Mouse (Mus musculus) lung, postnatal 25 days (tissue): ENCODE data around the gene Nwd1.

Experiments
- DNase-seq: peaks from one replicate; pipeline ENCODE4 v3.0.0; 2022; ENCODE audit warnings: low spot score

The Nwd1 gene

DNA sequence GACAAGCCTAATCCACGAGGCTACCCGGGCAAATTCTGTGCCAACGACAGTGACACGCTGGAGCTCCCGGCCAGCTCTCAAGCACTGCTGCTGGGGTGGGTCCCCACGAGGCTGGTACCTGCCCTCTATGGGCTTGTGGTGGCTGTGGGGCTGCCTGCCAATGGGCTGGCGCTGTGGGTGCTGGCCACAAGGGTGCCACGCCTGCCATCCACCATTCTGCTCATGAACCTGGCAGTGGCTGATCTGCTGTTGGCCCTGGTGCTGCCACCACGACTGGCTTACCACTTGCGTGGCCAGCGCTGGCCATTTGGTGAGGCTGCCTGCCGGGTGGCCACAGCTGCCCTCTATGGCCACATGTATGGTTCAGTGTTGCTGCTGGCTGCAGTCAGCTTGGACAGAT, 115.8 kb downstream of the Nwd1 start:
- no peak for DNase-seq

DNA sequence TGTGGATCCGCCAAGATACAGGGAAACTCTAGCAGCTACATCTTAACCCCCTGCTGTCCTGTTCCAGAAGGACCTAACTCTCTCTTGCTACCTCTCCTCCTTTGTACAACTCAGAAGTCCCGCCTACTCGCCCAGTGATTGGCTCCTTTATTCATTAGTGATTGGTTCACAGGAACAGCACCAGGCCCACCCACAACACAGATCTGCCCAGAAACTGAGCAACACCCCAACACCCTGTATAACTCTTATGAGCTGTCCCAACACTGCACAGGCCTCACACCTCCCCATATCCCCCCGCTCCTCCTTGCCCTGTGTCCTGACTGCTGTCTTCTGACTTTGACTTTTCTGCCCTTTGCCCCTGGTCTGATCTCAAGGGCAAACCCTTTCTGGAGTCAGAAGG, 119.2 kb downstream of the Nwd1 start:
- DNase-seq = no peak

DNA sequence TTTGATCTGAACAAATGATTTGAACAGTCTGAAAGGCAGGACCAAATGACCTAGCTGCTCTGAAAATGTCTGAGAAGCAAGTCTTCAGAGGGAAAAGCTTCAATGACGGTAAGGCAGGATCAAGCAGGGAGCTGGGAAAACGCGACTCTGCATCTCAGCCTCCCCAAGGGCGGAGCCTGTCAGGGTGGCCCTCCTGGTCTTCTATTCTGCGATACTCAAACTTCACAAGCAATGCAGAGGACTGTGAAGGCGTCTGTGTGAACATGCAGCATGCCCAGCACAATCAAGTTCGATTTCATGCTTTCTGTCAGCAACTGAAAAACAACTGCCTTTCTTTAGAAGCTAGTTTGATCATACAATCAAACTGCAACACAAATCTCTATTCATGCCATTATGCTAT, 120.3 kb downstream of the Nwd1 start:
- no peak for DNase-seq
